8 mouse cellular contexts compared by ENCODE assay signal in the genomic region with DNA sequence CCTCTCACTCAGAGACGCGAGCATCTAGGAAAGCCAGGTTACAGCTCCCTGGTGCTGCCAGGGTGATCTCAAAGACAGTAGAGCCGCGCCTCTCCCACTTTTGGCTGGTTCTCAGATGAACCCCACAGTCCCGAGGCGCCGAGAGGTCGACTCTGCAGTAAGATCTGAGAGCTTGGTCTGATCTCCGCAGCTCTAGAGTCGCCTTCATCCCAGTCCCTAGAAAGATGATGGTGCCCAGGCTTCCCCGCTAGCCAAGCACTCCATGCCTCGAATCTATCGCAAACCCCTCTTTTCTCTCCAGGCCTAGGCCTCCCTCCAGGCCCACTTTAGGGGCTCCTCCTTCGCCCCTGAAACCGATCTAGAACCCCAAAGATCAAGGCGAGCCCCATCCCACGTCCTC. TPM values are rescaled to one million over a fixed set of nuclear protein-coding genes. Genes with fewer than 3 reads are reported as not detected.
A peak's percentile ranks its signal among the peaks of the same experiment; 100 is the strongest.
DNase-seq lines count a peak whose midpoint lies in the region; ATAC-seq lines count a peak whose summit lies in the region.

No protein-coding gene starts in this region.

- H3K27me3 ChIP-seq in kidney, embryonic 15.5 days, result no peaks in the 10 kb centered on the region
- H3K27me3 ChIP-seq in hindbrain, embryonic 12.5 days, result no peaks in the 10 kb centered on the region

- WGBS in kidney, embryonic 15.5 days, result under 1% methylated on average over 17 of the region's 17 CpGs
- whole genome bisulfite sequencing in hindbrain, embryonic 12.5 days, result 0% methylated on average over 17 of the region's 17 CpGs

- no peak for DNase-seq in kidney, adult 18-20 months
- DNase-seq in Muller cell, postnatal 12 days (ENCODE audit: inconsistent ontology term), result no peak
- no peak for DNase-seq in cerebellum, adult 11 months
- no peak for DNase-seq in adrenal gland, adult 8-10 months

- no peak; the same call in 1 of the 2 replicates for ATAC-seq in kidney, embryonic 15.5 days (replicated peaks; ENCODE audit: low FRiP score)
- ATAC-seq in hindbrain, embryonic 12.5 days (ENCODE audit: low FRiP score), result peak; percentile 63
- ATAC-seq in megakaryocyte, adult 5-6 weeks (ENCODE audit: poor library complexity, severe bottlenecking), result peak; percentile 3; the same call in 1 of the 2 replicates

- peaks cover 33% of the 10 kb centered on the region for H3K4me1 ChIP-seq in kidney, embryonic 15.5 days
- no peaks in the 10 kb centered on the region; the same call in 1 of the 2 replicates for H3K4me1 ChIP-seq in brown adipose tissue, adult 24 weeks (ENCODE audit: control insufficient read depth, insufficient read depth, insufficient read length, low read length)
- H3K4me1 ChIP-seq in hindbrain, embryonic 12.5 days, result peaks cover 15% of the 10 kb centered on the region

- H3K4me3 ChIP-seq in kidney, embryonic 15.5 days (replicated peaks), result peak overlapping the region; percentile 65
- H3K4me3 ChIP-seq in brown adipose tissue, adult 24 weeks (ENCODE audit: insufficient read depth, low read depth, low read length), result peak overlapping the region; percentile 76
- peak overlapping the region; percentile 78 for H3K4me3 ChIP-seq in hindbrain, embryonic 12.5 days

- H3K36me3 ChIP-seq in kidney, embryonic 15.5 days, result no peaks in the 10 kb centered on the region
- H3K36me3 ChIP-seq in hindbrain, embryonic 12.5 days, result no peaks in the 10 kb centered on the region

- no peaks in the 10 kb centered on the region for H3K9me3 ChIP-seq in kidney, embryonic 15.5 days (replicated peaks)
- no peaks in the 10 kb centered on the region for H3K9me3 ChIP-seq in hindbrain, embryonic 12.5 days (replicated peaks)

- H3K4me2 ChIP-seq in kidney, embryonic 15.5 days, result peak overlapping the region; percentile 70
- peak overlapping the region; percentile 69 for H3K4me2 ChIP-seq in hindbrain, embryonic 12.5 days (replicated peaks)

- peak overlapping the region; percentile 78 for H3K27ac ChIP-seq in kidney, embryonic 15.5 days
- H3K27ac ChIP-seq in brown adipose tissue, adult 24 weeks (replicated peaks; ENCODE audit: low read depth, low read length), result no peak overlapping the region
- peak overlapping the region; percentile 86 for H3K27ac ChIP-seq in hindbrain, embryonic 12.5 days

- H3K9ac ChIP-seq in kidney, embryonic 15.5 days, result peak overlapping the region; percentile 59
- H3K9ac ChIP-seq in hindbrain, embryonic 12.5 days, result peak overlapping the region; percentile 82

RNA-seq across cellular contexts. Expression of a gene that starts 0.5 kb away (rescaled TPM):
- polyA plus RNA-seq in kidney, embryonic 15.5 days (2015; fragmentation: Nextera tagmentation; extraction: Ambion mirVana), result 143 and 145 TPM in 2 replicates
- 44.9 and 58.1 TPM in 2 replicates for polyA plus RNA-seq in brown adipose tissue, adult 24 weeks (2012; ENCODE audit: insufficient read depth, insufficient read length, missing spikeins)
- polyA plus RNA-seq in hindbrain, embryonic 12.5 days (2016; fragmentation: Nextera tagmentation; extraction: Ambion mirVana), result 190 and 196 TPM in 2 replicates
- total RNA-seq in megakaryocyte, adult 5-6 weeks (2015), result 13.5 and 15.7 TPM in 2 replicates
- 13.2 and 21.6 TPM in 2 replicates for total RNA-seq in megakaryocyte, adult 5-6 weeks (2017)
- total RNA-seq in adrenal gland, adult 8-10 months (2022), result 10 to 100 TPM; 39.0 to 81.8 (median 61.0) TPM

RNA-seq across cellular contexts. Expression of a gene that starts 0.6 kb away (rescaled TPM):
- polyA plus RNA-seq in kidney, embryonic 15.5 days (2015; fragmentation: Nextera tagmentation; extraction: Ambion mirVana), result 32.9 and 33.0 TPM in 2 replicates
- 3.8 and 6.4 TPM in 2 replicates for polyA plus RNA-seq in brown adipose tissue, adult 24 weeks (2012; ENCODE audit: insufficient read depth, insufficient read length, missing spikeins)
- 14.6 and 15.0 TPM in 2 replicates for polyA plus RNA-seq in hindbrain, embryonic 12.5 days (2016; fragmentation: Nextera tagmentation; extraction: Ambion mirVana)
- 5.2 and 6.6 TPM in 2 replicates for total RNA-seq in megakaryocyte, adult 5-6 weeks (2015)
- total RNA-seq in megakaryocyte, adult 5-6 weeks (2017), result 7.7 and 9.6 TPM in 2 replicates
- total RNA-seq in adrenal gland, adult 8-10 months (2022), result 10 to 100 TPM in 3 of 4 experiments, 1 to 10 TPM in 1; 7.0 to 16.4 (median 12.0) TPM

RNA-seq across cellular contexts. Expression of a gene that starts 26.3 kb away (rescaled TPM):
- polyA plus RNA-seq in kidney, embryonic 15.5 days (2015; fragmentation: Nextera tagmentation; extraction: Ambion mirVana), result 46.4 and 51.3 TPM in 2 replicates
- polyA plus RNA-seq in brown adipose tissue, adult 24 weeks (2012; ENCODE audit: insufficient read depth, insufficient read length, missing spikeins), result 18.9 and 24.4 TPM in 2 replicates
- 54.6 and 56.4 TPM in 2 replicates for polyA plus RNA-seq in hindbrain, embryonic 12.5 days (2016; fragmentation: Nextera tagmentation; extraction: Ambion mirVana)
- total RNA-seq in megakaryocyte, adult 5-6 weeks (2015), result 23.4 and 23.8 TPM in 2 replicates
- 36.9 and 39.8 TPM in 2 replicates for total RNA-seq in megakaryocyte, adult 5-6 weeks (2017)
- total RNA-seq in adrenal gland, adult 8-10 months (2022), result 100 to 1,000 TPM; 149 to 232 (median 189) TPM
